Mouse (Mus musculus) lung, embryonic 15.5 days (tissue): ENCODE data around the gene Skil. TPM values are rescaled to one million over a fixed set of nuclear protein-coding genes. Genes with fewer than 3 reads are reported as not detected.
A peak's percentile ranks its signal among the peaks of the same experiment; 100 is the strongest.

Source experiments
- ATAC-seq: fragments of 200-750 bp; cut with Nextera tagmentation; 2 replicates; pipeline ENCODE4 v1.8.0; 2017; ENCODE audit warnings: moderate number of reproducible peaks, borderline replicate concordance; ENCODE audit not compliant: low FRiP score, low TSS enrichment; ENCODE audit errors: extremely low read depth
- H3K27ac ChIP-seq: fragments of 300-500 bp; sonication (generic); 2 replicates; pipeline ENCODE4 v1.5.1; 2015; ENCODE audit warnings: moderate library complexity, mild to moderate bottlenecking, inconsistent platforms
- H3K27me3 ChIP-seq: fragments of 300-500 bp; sonication (generic); 2 replicates; pipeline ENCODE4 v1.6.1; 2015; ENCODE audit warnings: inconsistent platforms
- H3K36me3 ChIP-seq: fragments of 300-500 bp; sonication (generic); 2 replicates; pipeline ENCODE4 v1.6.1; 2015; ENCODE audit warnings: inconsistent platforms
- H3K4me1 ChIP-seq: fragments of 300-500 bp; sonication (generic); 2 replicates; pipeline ENCODE4 v1.6.1; 2015; ENCODE audit warnings: inconsistent platforms
- H3K4me2 ChIP-seq: fragments of 300-500 bp; sonication (generic); 2 replicates; pipeline ENCODE4 v1.6.1; 2015; ENCODE audit warnings: inconsistent platforms, mild to moderate bottlenecking, moderate library complexity
- H3K4me3 ChIP-seq: fragments of 300-500 bp; sonication (generic); 2 replicates; pipeline ENCODE4 v1.5.1; 2015; ENCODE audit warnings: mild to moderate bottlenecking, inconsistent platforms
- H3K9ac ChIP-seq: fragments of 300-500 bp; sonication (generic); 2 replicates; pipeline ENCODE4 v1.6.1; 2015; ENCODE audit warnings: inconsistent platforms
- H3K9me3 ChIP-seq: fragments of 300-500 bp; sonication (generic); 2 replicates; pipeline ENCODE4 v1.6.1; 2016; ENCODE audit warnings: inconsistent platforms
- WGBS: fragments of 180-500 bp; shearing (Covaris S2); methylation state at CpG from one replicate; pipeline ENCODE4 v1.1.7; 2015; 5-methylcytosine and 5-hydroxymethylcytosine counted together
- polyA plus RNA-seq: library from polyadenylated mRNA; unstranded; fragments of >200 nt; fragmentation: Nextera tagmentation; extraction: Ambion mirVana; gene quantifications from 2 replicates; pipeline ENCODE4 v1.2.1, GENCODE M21; 2015

Skil gene
- polyA plus RNA-seq, 1 experiment from 2014 or later, result 22.0 TPM

DNA sequence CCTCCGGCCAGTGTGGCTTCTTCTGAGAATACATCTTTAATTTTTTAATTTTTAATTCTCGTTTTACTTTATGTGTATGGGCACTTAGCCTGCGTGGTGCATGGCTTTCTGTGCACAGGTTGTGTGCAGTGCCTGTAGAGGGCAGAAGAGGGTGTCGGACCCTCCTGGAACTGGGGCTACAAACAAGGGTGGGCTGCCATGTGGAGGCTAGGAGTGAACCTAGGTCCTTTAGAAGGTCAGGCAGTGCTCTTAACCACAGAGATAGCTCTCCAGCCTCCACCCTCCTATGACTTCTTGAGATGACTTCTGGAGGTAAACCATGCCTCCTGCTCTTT lies 33.1 kb upstream of the Skil start:
- WGBS, result 64% methylated on average over 4 of the region's 4 CpGs
- no peaks in the 10 kb centered on the region for H3K9me3 ChIP-seq
- H3K4me1 ChIP-seq, result 0 out of 2 replicates have a peak, but pooled peaks cover 5% of the 10 kb centered on the region
- no peak overlapping the region for H3K9ac ChIP-seq
- no peaks in the 10 kb centered on the region for H3K27me3 ChIP-seq
- no peak overlapping the region for H3K4me3 ChIP-seq
- no peak overlapping the region for H3K27ac ChIP-seq
- no peaks in the 10 kb centered on the region for H3K36me3 ChIP-seq
- peak overlapping the region; percentile 4; the same call in 1 of the 2 replicates for H3K4me2 ChIP-seq
- ATAC-seq, result no peak

DNA sequence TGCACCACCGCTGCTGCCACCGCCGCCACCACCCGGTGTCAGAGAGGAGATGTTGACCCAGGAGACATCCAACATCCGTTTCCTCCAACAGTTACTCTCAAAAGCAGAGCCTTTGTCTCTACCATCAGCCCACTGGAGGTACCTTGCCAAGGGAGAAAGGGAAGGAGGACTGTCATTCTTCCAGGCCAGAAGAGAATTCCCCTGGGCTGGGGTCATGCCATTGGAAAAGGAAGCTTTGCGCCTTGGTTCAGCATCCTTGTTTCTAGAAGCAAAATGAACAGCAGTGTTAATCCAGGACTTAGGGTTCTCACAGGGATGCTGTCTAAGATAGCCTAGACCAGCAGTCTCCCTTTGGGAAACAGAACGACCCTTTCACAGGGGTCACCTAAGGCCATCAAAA lies 32.5 kb upstream of the Skil start:
- H3K4me1 ChIP-seq, result 0 out of 2 replicates have a peak, but pooled peaks cover 5% of the 10 kb centered on the region
- H3K27ac ChIP-seq, result no peak overlapping the region
- no peaks in the 10 kb centered on the region for H3K27me3 ChIP-seq
- no peak overlapping the region for H3K9ac ChIP-seq
- H3K9me3 ChIP-seq, result no peaks in the 10 kb centered on the region
- no peak for ATAC-seq
- 81% methylated on average over 7 of the region's 7 CpGs for WGBS
- H3K4me3 ChIP-seq, result no peak overlapping the region
- H3K4me2 ChIP-seq, result no peak overlapping the region
- no peaks in the 10 kb centered on the region for H3K36me3 ChIP-seq

DNA sequence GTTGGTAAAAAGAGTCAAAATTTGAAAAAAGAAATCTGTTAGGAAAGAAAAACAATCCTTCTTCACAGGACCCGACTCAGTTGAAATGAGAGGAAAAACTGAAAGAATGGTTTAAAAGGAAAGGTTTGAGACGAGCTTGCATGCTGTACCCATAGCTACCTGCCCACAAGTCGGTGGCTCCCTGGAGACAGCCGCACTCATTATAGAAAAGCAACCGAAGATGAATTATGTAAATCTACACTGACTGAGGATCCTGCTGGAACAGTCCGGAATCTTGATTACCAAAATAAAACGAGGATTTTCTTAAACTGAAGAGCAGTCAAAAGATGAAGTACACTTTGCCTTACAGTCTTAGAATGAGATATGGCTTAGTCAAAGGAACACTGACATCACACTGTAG lies 26.4 kb upstream of the Skil start:
- no peak for ATAC-seq
- H3K4me3 ChIP-seq, result no peak overlapping the region
- H3K9me3 ChIP-seq, result no peaks in the 10 kb centered on the region
- H3K36me3 ChIP-seq, result no peaks in the 10 kb centered on the region
- H3K4me2 ChIP-seq, result no peak overlapping the region
- H3K27me3 ChIP-seq, result no peaks in the 10 kb centered on the region
- no peak overlapping the region for H3K9ac ChIP-seq
- H3K27ac ChIP-seq, result no peak overlapping the region
- no peaks in the 10 kb centered on the region for H3K4me1 ChIP-seq
- 75% methylated on average over 7 of the region's 7 CpGs for WGBS

DNA sequence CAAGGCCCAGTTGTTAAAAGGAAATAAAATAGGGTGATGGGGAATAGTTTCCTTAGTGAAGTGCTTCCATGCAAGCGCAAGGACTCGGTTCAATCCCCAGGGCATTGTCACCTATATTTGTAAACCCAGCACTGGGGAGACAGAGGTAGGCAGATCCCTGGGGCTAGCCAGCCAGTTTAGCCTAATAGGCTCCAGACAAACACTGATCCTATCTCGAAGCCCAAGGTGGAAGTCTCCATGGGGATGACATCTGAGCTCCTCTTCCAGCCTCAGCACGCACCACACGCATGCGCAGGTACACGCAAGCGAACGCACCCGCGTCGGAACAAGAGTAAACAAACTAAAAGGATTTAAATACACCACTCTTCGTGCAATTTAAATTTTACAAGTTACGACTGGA lies 23.1 kb upstream of the Skil start:
- WGBS, result 89% methylated on average over 14 of the region's 14 CpGs
- ATAC-seq, result no peak
- no peak overlapping the region for H3K4me2 ChIP-seq
- no peak overlapping the region for H3K4me3 ChIP-seq
- 0 out of 2 replicates have a peak, but pooled peaks cover 8% of the 10 kb centered on the region for H3K4me1 ChIP-seq
- H3K36me3 ChIP-seq, result no peaks in the 10 kb centered on the region
- H3K9me3 ChIP-seq, result no peaks in the 10 kb centered on the region
- H3K27ac ChIP-seq, result no peak overlapping the region
- no peak overlapping the region for H3K9ac ChIP-seq
- no peaks in the 10 kb centered on the region for H3K27me3 ChIP-seq

- H3K27ac ChIP-seq, result no peak overlapping the region
- 0 out of 2 replicates have a peak overlapping the region, but pooled peaks have one; percentile 7 for H3K4me2 ChIP-seq
- H3K27me3 ChIP-seq, result no peaks in the 10 kb centered on the region
- WGBS, result 32% methylated on average over 11 of the region's 11 CpGs
- no peaks in the 10 kb centered on the region for H3K36me3 ChIP-seq
- no peak for ATAC-seq
- no peak overlapping the region for H3K4me3 ChIP-seq
- H3K9ac ChIP-seq, result no peak overlapping the region
- 0 out of 2 replicates have a peak, but pooled peaks cover 8% of the 10 kb centered on the region for H3K4me1 ChIP-seq
- no peaks in the 10 kb centered on the region for H3K9me3 ChIP-seq
These were observed 19.1 kb upstream of the Skil start for GRCm38 (mm10) chr3:31075808-31076207.

DNA sequence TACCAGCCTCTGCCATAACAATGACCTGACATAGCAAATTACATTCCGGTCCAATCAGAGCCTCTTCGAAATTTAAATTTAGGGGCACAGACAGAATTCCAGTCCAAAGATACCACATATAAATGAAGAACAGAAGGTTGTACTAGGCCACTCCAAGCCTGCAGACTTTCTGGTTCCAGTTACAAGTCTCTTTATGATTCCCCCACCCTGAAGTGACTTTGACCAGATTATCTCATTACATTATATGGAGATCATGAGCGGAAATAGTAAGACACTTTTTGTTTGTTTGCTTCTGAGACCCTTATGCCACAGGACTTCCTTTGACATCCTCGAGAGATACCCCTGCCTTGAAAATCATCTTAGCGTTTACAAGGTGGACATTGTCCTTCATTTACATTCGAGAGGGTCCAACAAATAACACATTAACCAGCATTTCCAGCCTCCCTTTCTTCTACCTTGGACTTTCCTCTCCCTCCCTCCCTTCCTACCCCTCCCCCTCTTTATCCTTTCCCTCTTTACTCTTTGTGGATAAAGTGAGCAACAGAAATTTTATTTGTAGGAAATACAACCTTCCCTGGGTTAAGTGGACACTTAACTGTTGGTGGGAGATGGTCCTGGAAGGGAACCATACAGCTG lies 17.7 kb upstream of the Skil start:
- no peaks in the 10 kb centered on the region for H3K27me3 ChIP-seq
- H3K9me3 ChIP-seq, result no peaks in the 10 kb centered on the region
- 0 out of 2 replicates have a peak, but pooled peaks cover 8% of the 10 kb centered on the region for H3K4me1 ChIP-seq
- no peak overlapping the region for H3K4me2 ChIP-seq
- 81% methylated on average over 6 of the region's 6 CpGs for WGBS
- H3K4me3 ChIP-seq, result no peak overlapping the region
- H3K27ac ChIP-seq, result no peak overlapping the region
- H3K9ac ChIP-seq, result no peak overlapping the region
- H3K36me3 ChIP-seq, result no peaks in the 10 kb centered on the region
- no peak for ATAC-seq

- no peaks in the 10 kb centered on the region for H3K27me3 ChIP-seq
- no peaks in the 10 kb centered on the region for H3K36me3 ChIP-seq
- H3K4me1 ChIP-seq, result peaks cover 21% of the 10 kb centered on the region
- H3K4me3 ChIP-seq, result no peak overlapping the region
- no peaks in the 10 kb centered on the region for H3K9me3 ChIP-seq
- H3K27ac ChIP-seq, result no peak overlapping the region
- H3K4me2 ChIP-seq, result no peak overlapping the region
- no peak overlapping the region for H3K9ac ChIP-seq
- no peak for ATAC-seq
- 58% methylated on average over 10 of the region's 10 CpGs for WGBS
These were observed 15.4 kb upstream of the Skil start for GRCm38 (mm10) chr3:31079450-31079849.

- H3K9me3 ChIP-seq, result no peaks in the 10 kb centered on the region
- H3K9ac ChIP-seq, result no peak overlapping the region
- no peak overlapping the region for H3K27ac ChIP-seq
- no peaks in the 10 kb centered on the region for H3K36me3 ChIP-seq
- H3K4me3 ChIP-seq, result no peak overlapping the region
- ATAC-seq, result no peak
- peaks cover 25% of the 10 kb centered on the region for H3K4me1 ChIP-seq
- H3K27me3 ChIP-seq, result no peaks in the 10 kb centered on the region
- WGBS, result 77% methylated on average over 10 of the region's 10 CpGs
- H3K4me2 ChIP-seq, result no peak overlapping the region
These were observed 13.9 kb upstream of the Skil start for GRCm38 (mm10) chr3:31080791-31081502.

DNA sequence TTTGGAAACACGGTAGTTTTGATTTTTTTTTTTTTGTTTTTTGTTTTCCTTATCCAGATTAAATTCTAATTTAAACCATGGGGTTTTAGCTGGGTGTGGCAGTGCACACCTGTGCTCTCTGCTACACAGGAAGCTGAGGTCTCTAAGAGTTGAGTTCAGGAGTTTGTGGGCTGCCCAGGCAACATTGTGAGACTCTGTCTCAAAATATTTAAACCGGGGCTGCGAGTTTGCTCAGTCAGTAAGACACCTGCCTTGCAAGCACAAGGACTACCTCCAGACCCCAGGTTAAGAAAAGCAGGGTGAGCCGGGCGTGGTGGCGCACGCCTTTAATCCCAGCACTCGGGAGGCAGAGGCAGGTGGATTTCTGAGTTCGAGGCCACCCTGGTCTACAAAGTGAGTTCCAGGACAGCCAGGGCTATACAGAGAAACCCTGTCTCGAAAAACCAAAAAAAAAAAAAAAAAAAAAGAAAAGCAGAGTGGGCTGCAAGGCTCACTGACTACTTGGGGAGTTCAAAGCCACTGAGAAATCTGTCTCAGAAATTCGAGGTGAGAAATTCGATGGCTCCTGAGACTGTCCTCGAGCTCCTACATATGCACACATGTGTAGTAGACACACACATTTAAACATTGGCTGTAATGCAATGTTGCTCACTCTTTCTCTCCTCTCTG lies 11.9 kb upstream of the Skil start:
- H3K9ac ChIP-seq, result no peak overlapping the region
- no peak overlapping the region for H3K27ac ChIP-seq
- 83% methylated on average over 12 of the region's 13 CpGs for WGBS
- no peak for ATAC-seq
- no peak overlapping the region for H3K4me3 ChIP-seq
- no peaks in the 10 kb centered on the region for H3K36me3 ChIP-seq
- no peaks in the 10 kb centered on the region for H3K27me3 ChIP-seq
- H3K4me1 ChIP-seq, result peaks cover 22% of the 10 kb centered on the region
- H3K4me2 ChIP-seq, result no peak overlapping the region
- no peaks in the 10 kb centered on the region for H3K9me3 ChIP-seq

DNA sequence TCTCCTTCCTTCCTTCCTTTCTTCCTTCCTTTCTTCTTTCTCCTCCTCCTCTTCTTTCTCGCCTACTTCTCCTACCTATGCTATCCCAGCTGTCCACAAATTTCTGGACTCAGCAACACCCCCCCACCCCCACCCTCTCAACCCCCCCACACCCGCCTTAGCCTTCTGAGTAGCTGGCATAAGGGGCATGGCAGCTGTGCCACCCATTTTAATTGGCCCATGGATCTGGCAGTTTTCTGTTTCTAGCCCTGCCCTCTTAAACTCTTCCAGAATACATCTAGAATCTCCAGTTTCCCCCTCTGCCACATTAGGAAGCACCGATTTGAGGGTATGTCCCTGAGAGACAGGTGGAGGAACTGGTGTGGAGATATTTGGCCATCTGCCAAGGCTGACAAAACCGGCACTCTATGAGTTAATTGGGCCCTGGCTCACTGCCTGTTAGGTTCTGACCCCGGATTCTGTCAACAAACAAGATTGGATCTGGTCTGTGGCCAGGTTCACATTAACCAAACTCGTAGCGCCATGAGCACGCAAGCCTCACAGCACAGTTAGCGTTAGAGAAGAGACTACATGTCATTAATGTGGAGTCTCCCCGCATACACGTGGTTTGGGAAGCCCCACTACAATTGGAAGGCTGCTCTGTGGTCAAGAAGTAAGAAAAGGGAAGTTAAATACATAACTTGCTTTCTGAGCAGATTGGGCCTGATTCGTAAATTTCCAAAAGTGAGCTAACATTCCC lies 11.2 kb upstream of the Skil start:
- Histone ChIP-seq H3K4me2 (peak overlapping the region; percentile 43), H3K9ac (no peak overlapping the region), H3K27ac (no peak overlapping the region; the same call in 1 of the 2 replicates), H3K9me3 (no peaks in the 10 kb centered on the region), H3K36me3 (no peaks in the 10 kb centered on the region), H3K4me3 (no peak overlapping the region), H3K27me3 (no peaks in the 10 kb centered on the region), H3K4me1 (peaks cover 22% of the 10 kb centered on the region)
- 18% methylated on average over 12 of the region's 12 CpGs for WGBS
- peak; percentile 60; the same call in 1 of the 2 replicates for ATAC-seq

DNA sequence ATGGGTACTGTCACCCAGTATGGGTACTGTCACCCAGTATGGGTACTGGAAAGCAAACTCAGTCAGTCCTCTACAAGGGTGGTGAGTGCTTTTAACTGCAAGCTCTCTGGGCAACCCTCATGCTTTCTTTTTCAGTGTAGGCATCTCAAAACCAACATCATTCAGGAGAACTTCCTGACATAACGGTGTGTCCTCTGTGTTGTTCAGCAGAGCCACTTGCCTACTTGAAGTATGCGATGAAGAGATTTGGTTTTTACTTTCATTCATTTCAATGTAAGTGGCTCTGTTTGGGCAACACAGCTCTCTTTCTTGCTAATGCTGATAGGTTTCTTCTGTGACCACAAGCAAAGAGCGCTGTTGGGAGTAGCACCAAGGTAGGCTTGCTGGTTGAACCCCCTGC lies 9.9 kb upstream of the Skil start:
- H3K36me3 ChIP-seq, result no peaks in the 10 kb centered on the region
- ATAC-seq, result no peak
- no peak overlapping the region for H3K9ac ChIP-seq
- 64% methylated on average over 3 of the region's 3 CpGs for WGBS
- H3K4me1 ChIP-seq, result peaks cover 27% of the 10 kb centered on the region
- H3K4me3 ChIP-seq, result no peak overlapping the region
- H3K27me3 ChIP-seq, result no peaks in the 10 kb centered on the region
- no peak overlapping the region for H3K4me2 ChIP-seq
- no peaks in the 10 kb centered on the region for H3K9me3 ChIP-seq
- no peak overlapping the region for H3K27ac ChIP-seq
